Mouse (Mus musculus) small intestine, adult 2 months (tissue): ENCODE measurements around the gene Slc22a21. TPM values are rescaled to one million over a fixed set of nuclear protein-coding genes. Genes with fewer than 3 reads are reported as not detected.

Source experiments
- H3K27ac ChIP-seq: fragments of 200-500 bp; 2 replicates; pipeline ENCODE4 v1.5.1; 2012; ENCODE audit warnings: low read depth, low read length, control low read depth, inconsistent platforms; ENCODE audit not compliant: insufficient read depth
- H3K27me3 ChIP-seq: fragments of 200-500 bp; 2 replicates; pipeline ENCODE4 v1.6.1; 2012; ENCODE audit warnings: mild to moderate bottlenecking, moderate library complexity, low read length, inconsistent platforms; ENCODE audit not compliant: control insufficient read depth, insufficient read depth
- H3K36me3 ChIP-seq: fragments of 200-500 bp; 2 replicates; pipeline ENCODE4 v1.6.1; 2012; ENCODE audit warnings: mild to moderate bottlenecking, low read length, control low read depth, inconsistent platforms; ENCODE audit not compliant: control insufficient read depth, insufficient read depth
- H3K4me1 ChIP-seq: fragments of 200-500 bp; 2 replicates; pipeline ENCODE4 v1.6.1; 2012; ENCODE audit warnings: low read length, inconsistent platforms, mixed read lengths; ENCODE audit not compliant: control insufficient read depth, insufficient read depth, insufficient read length
- H3K4me3 ChIP-seq: fragments of 200-500 bp; 2 replicates; pipeline ENCODE4 v1.5.1; 2012; ENCODE audit warnings: low read depth, mild to moderate bottlenecking, control low read depth, inconsistent platforms, low read length, moderate library complexity
- CTCF ChIP-seq: fragments of 200-500 bp; IDR thresholded peaks from 2 replicates; pipeline ENCODE4 v1.5.1; 2012; ENCODE audit warnings: low read depth, mild to moderate bottlenecking, control low read depth, inconsistent platforms, low read length, moderate library complexity, mixed read lengths; ENCODE audit not compliant: insufficient replicate concordance, insufficient read length; ENCODE audit errors: extremely low read depth
- POLR2A ChIP-seq: fragments of 200-500 bp; IDR thresholded peaks from 2 replicates; pipeline ENCODE4 v1.6.1; 2012; ENCODE audit warnings: low read depth, mild to moderate bottlenecking, control low read depth, inconsistent platforms, low read length, moderate library complexity
- WGBS: fragments of 180-500 bp; shearing (Covaris S2); methylation state at CpG from one replicate; pipeline ENCODE4 v1.1.7; 2018; 5-methylcytosine and 5-hydroxymethylcytosine counted together
- polyA plus RNA-seq: library from polyadenylated mRNA; depleted of rRNA; stranded (reverse); fragments of >200 nt; gene quantifications from 2 replicates; pipeline ENCODE4 v1.2.3, GENCODE M21; 2012

The Slc22a21 gene
- polyA plus RNA-seq, 1 experiment = 7.6 TPM

DNA sequence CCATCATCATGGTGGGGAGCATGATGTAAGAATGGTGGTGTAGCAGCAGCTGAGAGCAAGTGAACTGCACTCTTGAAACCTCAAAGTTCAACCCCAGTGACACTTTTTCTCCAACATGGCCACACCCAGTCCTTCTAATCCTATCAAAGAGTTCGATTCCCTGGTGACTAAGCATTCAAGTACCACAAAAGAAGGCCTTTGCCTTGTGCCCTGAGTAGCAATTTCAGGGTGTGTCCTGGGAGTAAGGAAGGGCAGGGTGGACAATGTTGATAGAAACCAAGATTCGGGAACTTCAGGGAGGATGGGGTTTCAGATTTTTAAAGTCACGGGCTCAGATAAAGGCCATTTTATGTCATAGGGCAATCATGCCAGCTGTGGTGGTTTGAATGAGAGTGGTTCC, 50.4 kb downstream of the Slc22a21 start:
- TF ChIP-seq CTCF (no peak), POLR2A (no peak)
- H3K4me3 ChIP-seq = no peak overlapping the region
- peak overlapping the region; percentile 91 for H3K27ac ChIP-seq
- peaks cover 20% of the 10 kb centered on the region for H3K4me1 ChIP-seq
- 53% methylated on average over 3 of the region's 3 CpGs for WGBS
- H3K36me3 ChIP-seq = no peaks in the 10 kb centered on the region
- H3K27me3 ChIP-seq = no peaks in the 10 kb centered on the region

- TF ChIP-seq POLR2A (no peak), CTCF (no peak)
- H3K36me3 ChIP-seq = no peaks in the 10 kb centered on the region
- 88% methylated on average over 3 of the region's 3 CpGs for WGBS
- H3K27ac ChIP-seq = no peak overlapping the region
- H3K4me1 ChIP-seq = peaks cover 20% of the 10 kb centered on the region
- no peaks in the 10 kb centered on the region for H3K27me3 ChIP-seq
- H3K4me3 ChIP-seq = no peak overlapping the region
These were observed 51.5 kb downstream of the Slc22a21 start for GRCm38 (mm10) chr11:53928585-53928984.

DNA sequence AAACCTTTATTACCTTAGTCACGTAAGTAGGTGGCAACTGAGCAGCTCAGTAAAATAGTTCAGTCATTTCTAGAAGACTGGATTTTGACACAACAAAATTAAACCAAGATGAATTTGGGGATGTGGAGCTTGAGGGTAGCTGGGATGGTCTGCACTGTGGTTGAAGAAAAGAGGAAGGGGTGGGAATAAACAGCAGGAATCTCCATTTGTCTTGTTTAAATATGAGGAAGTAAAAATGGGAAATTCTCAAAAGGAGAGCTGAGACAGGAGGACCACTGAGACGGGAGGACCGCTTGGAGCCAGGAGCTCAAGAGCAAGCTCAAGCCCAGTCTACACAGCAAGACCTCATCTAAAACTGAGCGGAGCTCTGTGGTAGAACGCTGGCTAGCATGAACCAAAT, 53.8 kb downstream of the Slc22a21 start:
- no peak overlapping the region for H3K4me3 ChIP-seq
- H3K4me1 ChIP-seq = peaks cover 13% of the 10 kb centered on the region; the same call in 1 of the 2 replicates
- H3K27ac ChIP-seq = no peak overlapping the region
- no peaks in the 10 kb centered on the region for H3K27me3 ChIP-seq
- TF ChIP-seq POLR2A = no peak
- TF ChIP-seq CTCF = no peak
- H3K36me3 ChIP-seq = no peaks in the 10 kb centered on the region
- WGBS = 90% methylated on average over 5 of the region's 5 CpGs

- 83% methylated on average over 4 of the region's 4 CpGs for WGBS
- H3K4me3 ChIP-seq = no peak overlapping the region
- no peaks in the 10 kb centered on the region for H3K36me3 ChIP-seq
- no peaks in the 10 kb centered on the region for H3K27me3 ChIP-seq
- H3K27ac ChIP-seq = no peak overlapping the region
- H3K4me1 ChIP-seq = no peaks in the 10 kb centered on the region
- TF ChIP-seq POLR2A (no peak), CTCF (no peak)
These were observed 61.3 kb downstream of the Slc22a21 start for GRCm38 (mm10) chr11:53918851-53919250.

DNA sequence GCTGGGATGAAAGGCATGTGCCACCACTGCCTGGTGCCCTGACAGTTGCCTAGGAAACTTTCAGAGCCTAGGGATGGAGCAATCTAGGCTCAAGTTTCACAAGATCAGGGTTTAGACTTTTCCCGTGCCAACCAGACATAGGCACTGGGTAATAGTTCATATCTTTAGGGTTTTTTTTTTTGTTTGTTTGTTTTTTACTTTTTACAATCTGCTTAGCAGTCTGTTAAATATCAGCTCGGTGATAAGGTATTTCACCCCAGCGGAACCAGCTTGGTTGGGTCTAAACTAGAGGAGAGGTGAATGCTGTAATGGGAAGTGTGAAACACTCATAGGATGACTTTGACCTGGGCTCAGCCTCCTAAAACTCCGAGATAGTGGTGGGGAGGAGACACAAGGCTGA, 69.1 kb downstream of the Slc22a21 start:
- no peaks in the 10 kb centered on the region for H3K36me3 ChIP-seq
- H3K27ac ChIP-seq = peak overlapping the region; percentile 62
- H3K4me3 ChIP-seq = no peak overlapping the region
- no peak for TF ChIP-seq POLR2A
- H3K4me1 ChIP-seq = peaks cover 22% of the 10 kb centered on the region
- 21% methylated on average over 4 of the region's 4 CpGs for WGBS
- no peaks in the 10 kb centered on the region for H3K27me3 ChIP-seq

GRCm38 (mm10) chr11:53908686-53909085, 71.4 kb downstream of the Slc22a21 start:
- H3K36me3 ChIP-seq = no peaks in the 10 kb centered on the region
- WGBS = 33% methylated on average over 8 of the region's 8 CpGs
- no peak overlapping the region for H3K4me3 ChIP-seq
- TF ChIP-seq POLR2A (no peak), CTCF (no peak)
- peaks cover 32% of the 10 kb centered on the region for H3K4me1 ChIP-seq
- no peaks in the 10 kb centered on the region for H3K27me3 ChIP-seq
- H3K27ac ChIP-seq = peak overlapping the region; percentile 89

DNA sequence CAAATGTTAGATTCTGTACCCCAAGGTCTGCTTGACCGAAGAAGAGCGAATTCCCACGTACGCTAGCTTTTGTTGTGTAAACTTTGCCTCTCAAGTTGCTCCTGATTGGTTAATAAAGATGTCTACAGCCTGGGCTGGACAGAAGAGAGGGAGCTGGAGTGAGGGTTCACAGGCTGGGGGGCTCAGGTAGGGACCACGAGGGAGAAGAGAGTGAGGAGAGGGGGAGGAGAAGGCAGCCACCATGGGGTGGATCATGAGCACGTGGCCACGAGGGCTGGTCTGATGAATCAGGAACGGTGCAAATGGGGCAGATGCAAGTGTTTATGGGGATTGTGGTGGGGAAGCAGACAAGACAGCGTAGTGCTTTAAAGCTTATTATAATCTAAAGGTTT, 75.6 kb downstream of the Slc22a21 start:
- 36% methylated on average over 9 of the region's 9 CpGs for WGBS
- Histone ChIP-seq H3K27me3 (no peaks in the 10 kb centered on the region), H3K4me1 (peaks cover 35% of the 10 kb centered on the region), H3K36me3 (no peaks in the 10 kb centered on the region), H3K4me3 (no peak overlapping the region), H3K27ac (peak overlapping the region; percentile 69)
- TF ChIP-seq POLR2A (no peak), CTCF (no peak)
